Mouse (Mus musculus) monocyte, adult 59 days (primary cell): Measurements from ENCODE around the gene 2310011J03Rik. TPM values are rescaled to one million over a fixed set of nuclear protein-coding genes. Genes with fewer than 3 reads are reported as not detected.

ENCODE experiments used
- total RNA-seq, 2 experiments: library from RNA; stranded (reverse); gene quantifications; one replicate each; pipeline ENCODE4 v1.2.4; 2023

Gene 2310011J03Rik
- total RNA-seq = 10 to 100 TPM; 26.6 to 30.0 TPM

DNA sequence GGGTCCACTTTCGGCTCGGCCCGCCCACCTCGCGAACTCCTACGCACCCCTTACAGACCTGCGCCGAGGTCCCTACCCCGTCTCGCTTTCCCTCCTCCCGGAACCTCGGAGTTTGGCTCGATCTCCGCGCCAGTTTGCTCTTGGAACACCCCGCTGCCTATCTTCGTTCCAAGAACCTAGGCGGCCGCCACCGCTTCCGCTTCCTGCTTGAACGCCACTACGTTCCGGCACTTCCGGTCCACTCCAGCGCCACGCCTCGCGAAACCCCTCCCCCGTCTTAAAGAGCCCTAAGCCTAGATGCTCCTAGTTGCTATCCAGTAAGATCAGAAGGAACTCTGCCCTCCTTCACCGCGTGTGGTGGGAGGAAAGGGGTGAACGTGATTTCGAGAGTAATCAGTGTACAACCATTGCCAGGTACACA is at the start of gene 2310011J03Rik:
TSS of gene 2310011J03Rik (minus strand) at position 198 of the 421 bp plus-strand sequence.

DNA sequence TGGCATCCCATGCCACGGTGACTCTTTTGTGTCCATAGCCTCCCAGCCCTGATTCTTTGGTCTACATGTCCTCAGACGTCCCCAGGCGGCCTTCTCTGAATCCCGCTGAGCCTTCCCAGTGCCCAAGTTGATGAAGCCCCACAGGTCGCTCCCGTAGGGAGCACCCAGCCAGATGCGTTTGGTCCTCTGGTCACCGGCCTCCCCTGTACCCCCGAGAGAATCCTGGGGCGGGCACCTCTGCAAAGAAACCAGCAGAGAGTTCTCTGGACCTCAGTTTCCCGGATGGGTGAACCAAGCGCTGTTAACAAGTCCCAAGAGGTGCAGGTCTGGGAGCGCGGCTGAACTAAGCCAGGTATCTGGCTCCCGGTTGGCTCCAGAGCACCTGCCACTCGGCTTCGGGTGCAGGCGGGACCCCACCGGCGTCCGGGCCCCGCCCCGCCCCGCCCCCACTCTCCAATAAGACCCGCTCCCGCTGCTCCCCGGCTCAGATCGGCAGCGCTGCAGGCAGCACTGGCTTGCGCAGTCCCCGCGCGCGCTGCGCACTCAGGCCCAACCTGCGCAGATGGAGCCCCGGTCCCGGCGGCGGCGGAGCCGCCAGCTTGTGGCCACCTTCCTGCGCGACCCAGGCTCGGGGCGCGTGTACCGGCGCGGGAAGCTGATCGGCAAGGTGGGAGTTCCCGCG is 35.8 kb upstream of the 2310011J03Rik start, which contains the start of gene Plk5:
TSS of gene Plk5 (plus strand) at position 459 of the 682 bp plus-strand sequence.

DNA sequence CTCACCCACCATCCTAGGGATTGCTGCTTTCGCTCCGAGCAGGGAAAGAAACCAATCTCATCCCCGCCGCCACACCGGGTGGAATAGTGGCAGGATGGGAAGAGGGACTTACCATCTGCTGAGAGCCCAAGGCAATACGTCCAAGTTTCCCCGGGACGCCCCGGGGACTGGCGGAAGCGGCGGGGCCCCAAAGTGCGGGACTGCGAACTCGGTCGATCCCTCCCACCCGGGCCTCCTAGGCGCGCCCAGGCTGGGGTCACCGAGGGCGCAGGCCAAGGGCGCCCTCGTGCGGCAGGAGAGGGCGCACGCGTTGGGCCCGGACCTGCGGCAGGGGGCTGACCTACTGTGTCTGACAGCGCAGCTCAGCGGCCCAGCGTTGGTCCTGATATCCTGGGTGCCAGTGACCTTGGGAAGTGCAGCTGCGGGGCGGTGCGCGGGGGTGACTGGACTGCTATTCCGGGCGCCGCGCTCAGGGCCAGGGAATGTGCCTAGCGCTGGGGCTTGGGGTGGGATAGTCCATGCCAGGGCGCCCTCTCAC is 28.0 kb upstream of the 2310011J03Rik start, which contains the start of gene Adamtsl5:
TSS of gene Adamtsl5 (minus strand) at position 169 of the 538 bp plus-strand sequence.

DNA sequence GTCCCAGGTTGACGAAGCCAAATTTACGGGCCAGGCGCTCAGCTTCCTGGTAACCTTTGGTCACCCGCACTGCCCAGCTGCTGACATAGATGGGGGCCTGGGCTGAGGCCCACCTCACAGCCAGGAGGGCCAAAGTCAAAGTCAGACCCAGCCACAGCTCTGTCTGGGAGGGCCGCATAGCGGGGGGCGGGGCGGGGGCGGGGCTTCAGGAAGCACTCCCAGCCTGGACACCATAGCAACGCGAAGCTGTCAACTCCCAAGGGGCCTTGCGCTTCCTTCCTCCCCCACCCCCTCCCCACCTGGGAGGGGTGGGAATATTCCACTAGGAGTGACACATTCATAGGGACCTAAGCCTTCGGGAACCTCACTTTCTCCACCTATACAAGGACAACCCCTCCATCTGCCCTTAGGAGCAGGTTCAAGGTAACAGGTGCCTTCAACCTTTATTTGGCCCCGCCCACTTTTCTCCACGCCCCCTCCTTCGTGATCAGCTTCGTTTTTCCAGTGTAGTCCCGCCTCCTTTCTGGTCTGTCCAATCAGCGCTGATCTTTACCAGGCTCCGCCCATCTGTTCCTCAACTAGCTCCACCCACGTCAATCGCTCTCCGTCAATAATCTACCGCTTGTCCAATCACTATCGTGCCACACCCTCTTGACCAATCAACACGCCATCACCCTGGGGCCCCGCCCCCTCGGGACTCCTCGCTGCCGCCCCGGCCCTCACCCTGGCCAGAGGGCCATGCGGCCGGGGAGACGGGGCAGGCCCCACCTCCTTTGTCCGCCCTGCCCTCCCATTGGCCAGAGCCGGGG is 9.1 kb upstream of the 2310011J03Rik start, which contains the start of the genes Pcsk4 and Reep6:
TSS of gene Pcsk4 (minus strand) at position 226 of the 809 bp plus-strand sequence.
TSS of gene Reep6 (plus strand) at position 681 of the 809 bp plus-strand sequence.

DNA sequence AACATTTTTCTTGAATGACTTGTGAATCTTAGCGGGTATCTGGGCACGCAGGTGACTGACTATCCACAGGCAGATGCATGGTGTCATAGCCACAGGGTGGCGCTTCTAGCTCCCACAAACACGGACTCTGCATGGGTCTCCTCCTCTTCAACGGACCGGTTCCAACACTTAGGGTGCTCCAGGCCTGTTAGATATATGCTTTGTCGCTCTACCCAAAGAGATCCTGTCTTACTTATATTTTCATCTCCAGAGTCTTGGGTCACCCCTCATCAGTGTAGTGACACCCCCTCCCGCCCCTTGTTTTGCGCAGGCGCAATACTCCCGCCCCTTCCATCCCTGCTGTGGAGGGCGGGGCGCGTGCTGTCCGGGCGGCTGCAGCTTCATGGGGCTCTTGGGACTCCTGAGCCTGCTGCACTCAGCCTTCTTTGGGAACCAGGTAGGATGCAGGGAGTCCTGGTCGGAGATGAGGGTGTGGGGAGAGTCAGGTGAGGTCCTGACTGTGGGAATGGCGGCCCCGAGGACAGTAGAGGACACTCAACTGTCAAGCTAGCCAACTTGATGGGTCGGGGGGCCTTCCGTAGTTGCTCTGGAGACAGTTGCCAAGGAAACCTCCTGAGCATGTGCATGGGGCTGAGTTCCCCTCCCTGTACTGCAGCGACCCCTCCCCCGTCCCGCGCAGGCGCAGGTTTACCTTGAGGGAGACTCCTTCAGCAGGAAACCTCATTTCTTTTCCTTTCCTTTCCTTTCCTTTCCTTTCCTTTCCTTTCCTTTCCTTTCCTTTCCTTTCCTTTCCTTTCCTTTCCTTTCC is 24.5 kb downstream of the 2310011J03Rik start, which contains the start of gene Apc2:
TSS of gene Apc2 (plus strand) at position 360 of the 808 bp plus-strand sequence.

DNA sequence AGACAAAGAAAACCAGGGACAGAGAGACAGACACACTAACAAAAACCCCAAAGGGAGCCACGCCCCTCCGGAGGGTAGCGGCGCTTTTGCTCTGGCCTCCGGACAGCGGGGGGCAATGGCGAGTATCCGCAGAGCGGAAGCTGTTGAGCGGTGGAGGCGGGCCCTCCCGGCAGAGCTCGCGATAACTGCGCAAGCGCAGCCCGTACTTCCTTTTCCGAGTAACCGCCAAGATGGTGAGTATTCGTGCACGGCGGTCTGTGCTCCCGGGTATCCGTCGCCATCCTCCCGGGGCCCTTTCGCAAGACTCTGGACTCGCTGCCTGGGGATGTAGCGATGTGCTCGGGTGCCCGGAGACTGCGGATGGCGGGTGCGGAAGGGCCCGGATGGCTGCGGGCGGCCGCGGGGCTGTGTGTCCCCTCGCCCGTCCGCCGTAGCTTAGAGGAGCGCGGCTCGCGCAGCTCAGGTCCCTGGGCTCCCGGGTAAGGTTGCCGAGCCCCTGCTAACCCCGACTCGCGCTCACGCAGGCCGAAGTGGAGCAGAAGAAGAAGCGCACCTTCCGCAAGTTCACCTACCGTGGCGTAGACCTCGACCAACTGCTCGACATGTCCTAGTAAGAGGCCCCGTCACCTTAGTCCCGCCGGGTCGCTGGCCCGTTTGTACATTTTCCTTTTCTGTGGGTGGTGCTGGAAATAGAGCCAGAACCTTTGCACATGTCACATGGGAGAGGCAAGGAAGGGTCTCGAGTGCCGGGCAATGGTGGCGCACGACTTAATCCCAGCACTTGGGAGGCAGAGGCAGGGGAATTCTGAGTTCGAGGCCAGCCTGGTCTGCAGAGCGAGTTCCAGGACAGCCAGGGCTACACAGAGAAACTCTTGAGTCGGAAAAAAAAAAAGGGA is 27.8 kb downstream of the 2310011J03Rik start, which contains the start of gene Rps15:
TSS of gene Rps15 (plus strand) at position 203 of the 896 bp plus-strand sequence.

Other genes starting within 250 kb of the 2310011J03Rik start
- gene Sbno2, start 215.0 kb downstream of the 2310011J03Rik start, total RNA-seq = 100 to 1,000 TPM; 221 to 224 TPM
- gene Stk11, start 204.7 kb downstream of the 2310011J03Rik start, total RNA-seq = 100 to 1,000 TPM; 122 to 129 TPM
- gene Atp5d, start 181.9 kb downstream of the 2310011J03Rik start, total RNA-seq = 100 to 1,000 TPM; 165 to 182 TPM
- gene Cbarp, start 179.7 kb downstream of the 2310011J03Rik start, total RNA-seq = 1 to 10 TPM; 3.7 to 4.5 TPM
- gene Midn, start 172.3 kb downstream of the 2310011J03Rik start, total RNA-seq = 100 to 1,000 TPM; 150 to 162 TPM
- gene Cirbp, start 154.6 kb downstream of the 2310011J03Rik start, total RNA-seq = 10 to 100 TPM; 46.0 to 76.6 TPM
- gene 1600002K03Rik, start 147.6 kb downstream of the 2310011J03Rik start, total RNA-seq = 10 to 100 TPM; 11.8 to 19.2 TPM
- under 1 TPM; 0.24 to 0.49 TPM for gene Efna2, start 141.1 kb downstream of the 2310011J03Rik start, total RNA-seq
- 10 to 100 TPM; 36.1 to 46.4 TPM for gene Mum1, start 94.1 kb downstream of the 2310011J03Rik start, total RNA-seq
- 10 to 100 TPM; 70.2 to 74.7 TPM for gene Ndufs7, start 71.4 kb downstream of the 2310011J03Rik start, total RNA-seq
- gene Gamt, start 59.5 kb downstream of the 2310011J03Rik start, total RNA-seq = 10 to 100 TPM; 12.4 to 13.8 TPM
- gene Dazap1, start 59.1 kb downstream of the 2310011J03Rik start, total RNA-seq = 10 to 100 TPM; 83.2 to 97.3 TPM
- 1,000 to 10,000 TPM; 1,532 to 1,602 TPM for gene Rps15, start 28.1 kb downstream of the 2310011J03Rik start, total RNA-seq
- gene Apc2, start 24.6 kb downstream of the 2310011J03Rik start, total RNA-seq = under 1 TPM in 1 of 2 experiments, not detected in 1; 0.06 TPM
- not detected for gene Pcsk4, start 9.0 kb upstream of the 2310011J03Rik start, total RNA-seq
- gene Reep6, start 9.4 kb upstream of the 2310011J03Rik start, total RNA-seq = not detected
- gene Adamtsl5, start 27.9 kb upstream of the 2310011J03Rik start, total RNA-seq = under 1 TPM; 0.63 to 0.64 TPM
- not detected for gene Plk5, start 35.9 kb upstream of the 2310011J03Rik start, total RNA-seq
- 1 to 10 TPM; 9.4 to 9.6 TPM for gene Mex3d, start 67.1 kb upstream of the 2310011J03Rik start, total RNA-seq
- gene Mbd3, start 79.0 kb upstream of the 2310011J03Rik start, total RNA-seq = 10 to 100 TPM; 51.5 to 54.6 TPM
- gene Uqcr11, start 86.3 kb upstream of the 2310011J03Rik start, total RNA-seq = 10 to 100 TPM; 87.0 to 91.8 TPM
- gene Tcf3, start 113.1 kb upstream of the 2310011J03Rik start, total RNA-seq = 10 to 100 TPM; 45.8 to 51.3 TPM
- gene Onecut3, start 174.3 kb upstream of the 2310011J03Rik start, total RNA-seq = not detected
- not detected for gene Atp8b3, start 218.6 kb upstream of the 2310011J03Rik start, total RNA-seq
- 100 to 1,000 TPM in 1 of 2 experiments, 10 to 100 TPM in 1; 98.6 to 111 TPM for gene Rexo1, start 241.0 kb upstream of the 2310011J03Rik start, total RNA-seq